Mouse (Mus musculus) B cell, adult 2 months (primary cell): ENCODE results near the gene Zc3hav1l.
A peak's percentile ranks its signal among the peaks of the same experiment; 100 is the strongest.

Experiments used
- DNase-seq, 2 experiments: peaks; one replicate each; pipeline ENCODE4 v3.0.0; 2022

Gene Zc3hav1l

DNA sequence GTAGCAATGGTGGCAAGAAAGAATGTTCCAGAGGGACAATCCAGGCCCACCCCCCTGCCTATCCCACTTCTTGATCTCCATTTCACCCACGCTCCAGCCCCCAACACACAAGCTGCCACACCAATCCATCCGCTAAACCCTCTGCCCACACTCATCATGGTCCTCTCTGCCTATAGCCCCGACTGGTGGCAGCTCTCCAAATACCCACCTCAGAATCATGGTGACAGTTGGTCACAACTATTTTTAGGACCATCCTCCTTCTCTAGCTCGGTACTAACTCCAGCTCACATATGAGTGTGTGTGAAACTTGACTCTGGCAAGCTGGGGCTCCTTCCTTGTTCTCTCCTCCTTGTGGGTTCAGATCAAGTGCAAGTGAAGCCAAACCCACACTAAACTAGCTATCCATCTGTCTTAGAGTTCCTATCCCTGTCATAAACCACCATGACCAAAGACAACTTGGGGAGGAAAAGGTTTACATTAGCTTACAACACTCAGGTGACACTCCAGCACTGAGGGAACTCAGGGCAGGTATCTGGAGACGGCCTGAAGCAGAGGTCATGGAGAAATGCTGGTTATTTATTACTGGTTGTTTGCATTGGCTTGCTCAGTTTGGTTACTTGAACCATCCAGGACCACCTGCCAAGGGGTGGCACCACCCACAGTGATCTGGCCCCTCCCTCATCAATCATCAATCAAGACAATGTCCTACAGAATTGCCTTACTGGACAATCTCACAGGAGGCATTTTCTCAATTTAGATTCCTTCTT lies 35.5 kb downstream of the Zc3hav1l start:
- no peak for DNase-seq

DNA sequence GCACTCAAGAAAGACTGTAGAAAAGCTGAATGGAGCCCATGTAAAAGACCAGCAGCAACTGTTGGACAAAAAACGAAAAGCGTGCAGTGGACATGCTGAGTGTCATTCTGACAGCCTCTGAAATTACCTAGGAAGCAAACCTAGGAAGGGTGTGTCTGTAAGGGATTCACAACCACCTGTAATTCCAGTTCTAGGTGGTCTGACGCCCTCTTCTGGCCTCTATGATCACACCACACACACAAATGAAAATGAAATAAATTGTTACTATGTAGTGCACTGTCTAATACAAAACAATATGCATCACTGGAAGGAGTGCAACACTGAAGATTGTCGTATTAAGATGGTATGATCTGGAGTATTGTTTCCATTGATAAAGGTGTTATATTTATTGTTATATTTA lies 37.2 kb downstream of the Zc3hav1l start:
- no peak for DNase-seq

DNA sequence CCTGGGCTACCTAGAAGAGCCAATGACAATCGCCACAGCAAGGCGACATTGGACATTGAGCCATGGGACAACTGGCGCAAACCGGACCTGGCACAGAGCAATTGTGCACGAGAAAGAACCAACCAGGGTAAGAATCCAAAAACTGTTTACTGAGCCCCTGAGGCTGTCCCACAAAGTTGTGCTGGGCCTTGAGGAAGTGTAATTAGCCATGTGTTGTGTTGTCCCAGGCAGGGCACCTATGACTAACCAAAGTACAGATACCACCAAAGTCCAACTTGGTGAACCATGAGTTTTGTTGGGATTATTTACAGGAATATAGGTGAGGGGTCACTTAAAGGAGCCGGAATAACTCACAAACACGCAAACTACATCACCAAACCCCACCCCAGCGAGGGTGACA lies 41.6 kb downstream of the Zc3hav1l start:
- DNase-seq: no peak

DNA sequence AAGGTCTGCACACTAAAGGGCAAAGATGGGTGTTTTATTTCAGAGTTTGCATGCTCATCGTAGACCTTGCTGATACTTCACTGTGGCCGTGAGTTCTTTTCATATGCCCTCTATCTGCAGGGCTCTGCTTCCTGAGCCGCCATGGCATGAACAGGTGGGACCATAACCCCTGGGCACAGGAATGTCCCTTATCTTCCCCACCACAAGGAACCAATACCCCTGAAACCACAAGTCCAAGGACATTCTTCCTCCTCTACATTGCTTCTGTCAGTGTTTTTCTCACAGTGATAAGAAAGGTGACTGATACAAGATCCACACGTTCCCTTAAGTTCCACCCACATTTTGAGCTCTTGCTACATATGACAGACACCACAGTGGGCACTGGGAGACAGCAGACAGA lies 42.3 kb downstream of the Zc3hav1l start:
- DNase-seq: no peak

DNA sequence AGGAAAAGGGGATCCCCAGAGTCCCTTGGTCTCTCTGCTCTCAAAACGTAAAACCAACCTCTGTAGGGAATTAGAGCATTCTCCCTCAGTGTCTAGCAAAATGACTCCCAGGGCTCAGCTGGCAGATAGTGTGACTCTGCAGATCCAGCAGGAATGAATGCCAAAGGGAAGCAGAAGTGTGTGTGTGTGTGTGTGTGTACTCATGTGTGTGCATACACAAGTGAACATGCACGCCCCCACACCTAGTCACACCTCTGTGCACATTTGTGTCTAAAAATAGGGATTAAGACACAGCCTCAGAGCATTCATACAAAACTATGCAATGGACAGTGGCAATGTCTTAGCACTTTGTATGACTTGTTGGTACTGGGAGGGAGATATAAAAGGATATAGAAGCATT lies 43.3 kb downstream of the Zc3hav1l start:
- no peak for DNase-seq

DNA sequence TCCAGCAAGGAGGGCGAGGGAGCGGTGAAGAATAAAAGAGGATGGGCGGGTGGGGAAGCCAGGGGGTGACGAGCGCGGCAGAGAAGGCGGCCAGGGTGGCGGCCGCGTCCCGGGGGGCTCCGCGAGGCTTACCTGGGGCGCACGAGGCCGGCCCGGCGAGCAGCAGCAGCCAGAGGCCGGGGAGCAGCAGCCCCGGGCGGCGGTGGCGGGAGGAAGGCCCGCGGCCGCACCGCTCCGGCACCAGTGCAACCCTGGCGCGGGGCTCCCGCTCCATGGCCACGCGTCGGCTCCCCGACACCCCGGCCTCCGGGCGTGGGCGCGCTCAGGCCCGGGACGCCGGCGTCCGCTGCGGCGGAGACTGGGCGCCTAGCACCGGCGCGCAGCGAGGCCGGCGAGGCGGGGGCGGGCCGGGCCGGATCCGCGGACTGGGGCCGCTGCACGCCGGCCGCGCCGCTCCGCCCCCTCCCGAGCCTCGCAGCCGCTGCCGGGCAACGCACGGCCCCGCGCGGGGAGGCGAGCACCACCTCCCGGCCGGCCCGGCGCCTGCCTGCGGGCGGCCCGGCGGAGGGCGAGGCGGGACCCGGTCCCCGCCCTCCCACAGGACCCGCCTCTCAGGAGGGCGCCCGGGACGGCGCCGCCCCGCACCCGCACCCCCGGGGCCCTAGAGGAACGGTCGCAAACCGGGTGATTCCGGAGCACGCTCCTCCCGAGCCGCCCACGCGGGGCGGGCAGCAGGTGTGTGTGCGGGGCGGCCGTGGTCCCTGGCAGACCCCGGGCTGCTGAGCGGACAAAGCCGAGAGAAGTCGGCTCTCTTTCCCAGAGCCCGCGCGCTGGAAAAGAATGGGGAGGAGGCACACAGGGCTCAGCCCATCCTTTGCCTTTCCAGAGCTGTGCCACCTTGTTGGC lies 45.1 kb downstream of the Zc3hav1l start, which contains the start of gene D630045J12Rik:
D630045J12Rik (minus strand) TSS at position 274 of the 906 bp plus-strand sequence.
- peak; percentile 50 to 55 for DNase-seq

DNA sequence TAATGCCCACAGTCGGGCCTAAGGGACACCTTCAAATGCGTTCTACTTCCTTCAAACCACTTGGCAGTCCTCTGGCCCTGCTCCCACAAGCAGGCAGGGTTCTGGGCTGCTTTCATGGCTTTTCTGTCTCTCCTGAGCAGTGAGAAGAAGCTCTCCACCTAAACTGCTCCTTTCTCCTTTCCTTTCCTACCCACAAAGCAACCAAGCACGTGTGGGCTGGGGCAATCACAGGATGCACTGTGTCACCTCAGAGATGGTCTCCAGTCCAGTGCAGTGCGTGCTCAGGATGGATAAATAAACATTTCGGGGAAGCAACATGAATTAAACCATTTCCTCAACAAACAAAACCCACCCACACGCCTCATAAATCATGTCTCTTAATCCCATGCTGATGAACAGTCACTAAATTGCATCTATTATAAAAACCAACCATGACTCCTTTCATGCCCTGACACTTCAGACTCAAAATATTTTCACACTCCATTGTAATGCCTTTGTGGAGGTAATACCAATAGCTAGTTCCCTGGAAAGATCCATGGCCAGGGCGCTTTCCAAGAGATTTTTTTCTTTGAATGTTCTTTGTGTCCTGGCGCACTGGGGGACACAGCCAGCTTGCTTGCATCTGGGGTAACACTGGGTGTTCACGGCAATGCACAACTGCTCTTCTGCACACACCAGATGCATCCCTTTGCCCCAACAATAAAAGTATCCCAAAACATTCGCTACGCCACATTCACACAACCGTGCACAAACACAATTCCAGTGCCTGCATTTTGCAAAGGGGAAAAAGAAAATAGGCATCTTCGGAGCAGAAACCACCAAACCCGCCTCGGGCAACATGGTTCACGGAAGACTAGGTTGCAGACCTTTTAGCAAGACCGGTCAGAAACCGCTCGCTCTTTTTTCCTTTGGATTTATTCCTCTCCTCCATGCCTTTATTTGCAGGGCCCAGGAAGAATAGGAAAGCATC lies 46.0 kb downstream of the Zc3hav1l start:
- DNase-seq: peak in 1 of 2 experiments; percentile 2

DNA sequence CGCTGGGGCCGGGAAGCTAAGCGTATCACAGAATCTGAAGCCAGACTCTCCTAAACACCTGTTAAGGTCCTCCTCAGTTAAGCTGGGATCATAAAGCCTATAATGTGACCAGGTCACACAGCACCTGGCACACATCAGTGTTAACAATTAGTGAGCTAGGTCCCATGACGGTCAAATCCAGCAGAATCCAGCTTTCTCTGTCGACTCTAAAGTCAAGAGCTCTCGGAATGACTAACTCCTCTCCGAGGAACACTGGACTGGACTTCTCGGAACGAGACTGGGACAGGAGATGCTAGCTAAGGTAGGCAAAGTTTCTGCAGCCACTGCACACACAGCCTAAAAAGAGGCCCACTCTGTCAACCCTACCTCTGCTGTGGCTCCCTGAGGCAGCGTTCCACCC lies 46.9 kb downstream of the Zc3hav1l start:
- no peak for DNase-seq

DNA sequence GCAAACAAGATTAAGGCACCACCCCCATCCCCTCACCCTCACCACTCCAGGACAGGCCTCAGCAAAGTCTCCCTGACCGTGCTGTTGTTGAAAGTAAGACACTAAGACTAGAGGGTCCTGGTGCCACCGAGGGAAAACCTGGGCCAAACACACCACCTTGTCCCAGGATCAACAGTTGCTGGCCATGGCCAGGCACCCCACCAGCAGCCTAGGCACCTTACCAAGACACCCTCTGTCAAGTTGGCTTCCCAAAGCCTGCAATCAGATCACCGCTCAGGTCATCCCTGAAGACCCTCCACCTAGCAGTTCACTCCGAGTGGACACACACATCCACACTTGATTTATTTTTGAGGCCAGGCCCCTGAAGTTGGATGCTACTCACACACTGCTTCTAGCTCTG lies 47.6 kb downstream of the Zc3hav1l start:
- no peak for DNase-seq

DNA sequence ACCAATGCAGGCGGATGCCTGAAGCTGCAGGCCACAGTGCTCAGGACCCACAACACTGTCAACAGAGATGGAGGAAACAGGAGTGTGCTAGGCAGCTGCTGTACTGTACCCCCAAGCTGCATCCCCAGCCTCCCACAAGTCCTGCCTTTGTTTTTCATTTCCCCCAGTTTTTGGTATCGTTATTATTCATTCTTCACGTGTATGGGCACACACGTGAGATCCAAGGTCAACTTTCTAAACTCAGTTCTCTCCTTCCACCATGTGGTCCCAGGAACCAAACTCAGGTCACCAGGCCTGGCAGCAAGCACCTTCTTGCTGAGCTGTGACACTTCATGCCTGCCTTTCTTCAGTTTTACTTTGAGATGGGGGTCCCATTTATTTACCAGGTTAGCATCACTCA lies 51.7 kb downstream of the Zc3hav1l start:
- DNase-seq: no peak

DNA sequence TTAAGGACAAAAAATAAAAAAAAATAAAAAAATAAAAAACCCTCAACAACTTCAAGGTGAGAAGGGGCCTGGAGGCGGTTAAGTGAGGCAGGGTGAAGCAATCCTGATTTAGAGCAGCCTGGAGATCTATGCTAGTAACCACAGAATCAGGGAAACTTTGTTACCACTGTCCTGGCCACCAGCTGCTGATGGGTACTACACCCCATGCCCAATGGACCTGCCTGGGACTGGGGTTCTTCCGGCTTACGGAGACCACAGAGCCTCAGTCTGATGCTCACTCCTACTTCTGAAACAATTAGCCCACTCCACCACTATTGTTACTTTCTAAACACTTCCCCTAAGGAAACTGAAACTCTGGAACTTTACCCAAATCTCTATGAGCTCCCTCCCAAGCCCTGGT lies 54.3 kb downstream of the Zc3hav1l start:
- DNase-seq: no peak

DNA sequence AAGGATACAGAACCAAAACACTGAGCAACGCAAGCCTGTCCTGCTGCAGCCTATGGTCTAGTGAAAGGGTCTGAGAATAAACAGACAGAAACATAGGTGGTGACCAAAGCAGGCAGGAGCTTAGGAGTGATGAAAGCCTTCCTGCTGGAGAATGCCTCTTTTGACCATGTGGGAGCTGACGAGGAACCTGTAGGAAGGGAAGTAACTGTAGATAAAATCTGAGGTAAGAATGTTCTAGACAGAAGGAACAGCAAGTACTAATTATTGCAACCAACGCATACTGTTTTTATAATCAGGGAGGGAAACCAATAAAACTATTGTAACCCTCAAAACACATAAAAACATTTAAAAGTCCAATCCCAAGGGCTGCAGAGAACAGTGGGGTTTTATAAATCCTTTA lies 54.9 kb downstream of the Zc3hav1l start:
- DNase-seq: no peak

DNA sequence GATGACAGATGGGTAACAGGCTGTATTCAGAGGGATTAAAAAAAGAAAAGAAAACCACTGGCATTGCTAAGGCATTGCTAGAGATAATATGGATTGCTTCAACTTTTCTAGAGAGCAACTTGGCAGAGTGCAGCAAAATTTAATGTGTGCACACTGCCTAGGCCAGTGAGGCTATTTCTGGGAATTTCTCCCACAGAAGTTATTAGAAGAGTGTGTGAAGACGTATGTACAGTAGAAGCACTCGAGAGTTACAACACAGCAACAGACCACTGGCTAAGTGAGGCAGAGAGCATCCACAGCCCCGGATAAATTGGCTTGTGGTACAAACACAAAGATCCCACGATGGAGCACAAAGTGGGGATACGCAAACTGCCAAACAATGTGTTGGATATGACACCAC lies 56.2 kb downstream of the Zc3hav1l start:
- DNase-seq: no peak

DNA sequence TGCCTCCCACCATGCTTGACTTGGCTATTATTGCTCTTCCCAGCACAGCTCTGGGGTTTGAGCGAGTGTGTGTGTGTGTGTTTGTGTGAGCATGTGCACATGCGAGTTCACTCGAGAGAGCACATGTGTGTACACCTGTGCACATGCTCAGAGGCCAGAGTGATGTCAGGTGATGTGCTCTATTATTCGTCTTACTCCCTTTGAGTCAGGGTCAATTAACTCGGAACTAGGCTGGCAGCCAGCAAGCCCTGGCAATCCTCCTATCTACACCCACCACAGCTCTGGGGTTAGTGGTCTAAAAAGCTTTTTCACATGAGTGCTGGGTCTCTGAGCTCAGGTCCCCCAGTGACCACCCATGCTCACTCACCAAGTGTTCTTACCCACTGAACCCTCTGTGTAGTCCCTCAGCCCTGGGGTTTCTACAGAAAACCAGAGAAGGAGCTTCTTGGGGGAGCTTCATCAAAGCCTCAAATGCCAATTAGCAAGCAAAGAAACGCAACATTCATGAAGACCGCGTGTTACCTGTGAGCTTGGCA lies 56.7 kb downstream of the Zc3hav1l start:
- no peak for DNase-seq

DNA sequence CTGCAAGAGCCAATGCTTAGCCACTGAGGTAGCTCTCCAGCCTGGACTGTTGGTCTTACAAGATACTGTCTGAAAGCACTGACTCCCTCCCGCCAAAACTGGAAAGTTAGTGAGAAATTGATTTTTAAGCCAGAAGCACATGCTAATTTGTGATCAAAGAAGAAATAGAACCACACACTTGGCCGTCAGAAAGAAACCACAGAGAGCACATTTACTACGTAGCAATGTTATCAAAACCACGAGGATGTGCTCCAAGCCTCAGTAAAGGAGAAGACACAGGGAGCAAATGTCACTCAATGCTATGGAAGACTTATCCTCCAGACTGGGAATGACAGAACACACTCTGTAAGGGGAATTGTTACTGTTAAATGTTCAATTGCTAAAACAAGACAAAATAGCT lies 57.6 kb downstream of the Zc3hav1l start:
- DNase-seq: no peak

DNA sequence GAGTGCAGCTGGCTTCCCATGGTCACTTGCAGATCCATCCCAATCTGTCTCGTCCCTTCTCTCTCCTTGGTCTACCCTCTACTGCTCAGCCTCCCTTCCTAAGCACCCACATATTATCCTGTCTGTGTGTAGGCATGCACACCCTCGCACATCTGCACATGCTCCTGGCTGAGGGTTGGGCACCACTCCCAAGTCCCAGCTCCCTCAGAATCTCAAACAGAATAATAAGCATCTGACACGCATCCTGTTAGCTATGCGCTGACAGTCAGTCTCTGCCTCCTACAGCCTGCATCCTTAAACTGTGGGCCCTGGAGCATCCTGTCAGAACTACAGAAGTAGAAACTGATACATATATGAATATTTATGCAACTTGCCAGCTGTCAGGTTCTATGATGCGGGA lies 58.4 kb downstream of the Zc3hav1l start:
- no peak for DNase-seq

DNA sequence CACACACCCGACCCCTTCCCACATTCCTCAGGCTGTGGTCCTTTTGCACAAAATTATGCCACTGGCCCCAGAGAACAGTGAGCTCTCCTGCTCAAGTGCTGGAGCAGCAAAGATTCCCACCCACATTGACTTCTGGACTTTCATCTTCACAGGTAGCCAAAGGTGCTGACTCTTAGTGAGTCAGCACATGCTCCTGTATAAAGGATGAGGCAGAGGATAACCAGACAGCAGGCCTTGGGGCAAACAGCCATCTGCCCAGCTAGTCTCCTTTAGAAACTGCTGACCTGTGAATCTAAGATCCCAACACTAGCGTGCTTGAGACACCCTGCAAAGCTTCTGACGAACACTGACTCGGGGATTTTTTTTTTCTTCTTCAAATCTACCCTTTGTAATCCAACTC lies 60.7 kb downstream of the Zc3hav1l start:
- no peak for DNase-seq
